Mouse (Mus musculus): ENCODE data around the gene Tinf2. TPM values are rescaled to one million over a fixed set of nuclear protein-coding genes. Genes with fewer than 3 reads are reported as not detected.

Gene Tinf2
- polyA plus RNA-seq, 1 experiment, result 50.9 TPM

GRCm38 (mm10) chr14:55724411-55724871 is 42.8 kb upstream of the Tinf2 start:
- no peaks in the 10 kb centered on the region for H3K27me3 ChIP-seq (ENCODE audit: control insufficient read depth, insufficient read depth, low read length, poor library complexity, severe bottlenecking)
- no peaks in the 10 kb centered on the region for H3K4me1 ChIP-seq (ENCODE audit: control insufficient read depth, insufficient read depth, low read length)
- H3K36me3 ChIP-seq (ENCODE audit: control insufficient read depth, insufficient read depth, low read length, poor library complexity, severe bottlenecking), result no peaks in the 10 kb centered on the region; the same call in 1 of the 2 replicates
- H3K27ac ChIP-seq (ENCODE audit: insufficient read depth, low read length), result peak overlapping the region; percentile 20; the same call in 1 of the 2 replicates
- no peaks in the 10 kb centered on the region for H3K9me3 ChIP-seq (replicated peaks; ENCODE audit: control insufficient read depth, insufficient read depth, low read length, poor library complexity, severe bottlenecking)
- H3K4me3 ChIP-seq (ENCODE audit: low read depth, low read length), result no peak overlapping the region
- 0 out of 2 replicates have a peak overlapping the region, but pooled peaks have one; percentile 18 for H3K9ac ChIP-seq (ENCODE audit: low read depth, poor library complexity, severe bottlenecking)
- TF ChIP-seq EP300 (IDR thresholded peaks at IDR 0.05; ENCODE audit: insufficient read depth, low read depth, low read length), result no peak
- TF ChIP-seq CTCF (IDR thresholded peaks at IDR 0.05; ENCODE audit: low read depth, low read length), result no peak
- no peak for TF ChIP-seq POLR2A (IDR thresholded peaks at IDR 0.05; ENCODE audit: insufficient read depth, low read length)

GRCm38 (mm10) chr14:55723433-55723832 is 41.8 kb upstream of the Tinf2 start:
- H3K27me3 ChIP-seq (ENCODE audit: control insufficient read depth, insufficient read depth, low read length, poor library complexity, severe bottlenecking), result no peaks in the 10 kb centered on the region
- no peak for TF ChIP-seq CTCF (IDR thresholded peaks at IDR 0.05; ENCODE audit: low read depth, low read length)
- no peak for TF ChIP-seq POLR2A (IDR thresholded peaks at IDR 0.05; ENCODE audit: insufficient read depth, low read length)
- no peak for TF ChIP-seq EP300 (IDR thresholded peaks at IDR 0.05; ENCODE audit: insufficient read depth, low read depth, low read length)
- no peaks in the 10 kb centered on the region for H3K9me3 ChIP-seq (replicated peaks; ENCODE audit: control insufficient read depth, insufficient read depth, low read length, poor library complexity, severe bottlenecking)
- H3K9ac ChIP-seq (ENCODE audit: low read depth, poor library complexity, severe bottlenecking), result no peak overlapping the region
- no peaks in the 10 kb centered on the region for H3K4me1 ChIP-seq (ENCODE audit: control insufficient read depth, insufficient read depth, low read length)
- no peak overlapping the region for H3K27ac ChIP-seq (ENCODE audit: insufficient read depth, low read length)
- peaks cover 4% of the 10 kb centered on the region for H3K36me3 ChIP-seq (ENCODE audit: control insufficient read depth, insufficient read depth, low read length, poor library complexity, severe bottlenecking)
- no peak overlapping the region for H3K4me3 ChIP-seq (ENCODE audit: low read depth, low read length)

DNA sequence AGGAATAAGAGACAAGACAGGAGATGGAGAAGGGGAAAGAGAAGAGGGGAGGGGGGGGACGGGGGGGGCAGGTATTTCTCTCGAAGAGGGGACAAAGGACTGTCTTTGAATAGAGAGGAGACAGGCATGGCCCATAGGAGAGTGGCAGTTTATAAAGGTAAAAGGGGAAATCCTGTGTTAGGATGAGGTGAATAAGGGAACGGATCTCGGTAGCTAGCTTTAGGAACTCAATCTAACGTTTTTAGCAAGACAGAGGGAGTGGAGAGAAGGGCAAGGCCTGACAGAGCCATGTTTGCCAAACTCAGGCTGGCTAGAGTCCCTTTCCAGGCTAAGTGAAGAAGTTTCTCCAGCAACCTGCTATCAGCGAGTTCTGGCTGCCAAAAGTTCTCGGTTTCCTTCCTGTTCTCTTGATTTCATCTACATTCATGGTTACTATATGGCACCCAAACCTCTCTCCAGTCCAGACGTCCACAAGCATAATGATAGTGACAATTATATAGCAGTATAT is 40.9 kb upstream of the Tinf2 start:
- peak overlapping the region; percentile 46; the same call in 1 of the 2 replicates for H3K27ac ChIP-seq (ENCODE audit: insufficient read depth, low read length)
- no peaks in the 10 kb centered on the region for H3K9me3 ChIP-seq (replicated peaks; ENCODE audit: control insufficient read depth, insufficient read depth, low read length, poor library complexity, severe bottlenecking)
- TF ChIP-seq CTCF (IDR thresholded peaks at IDR 0.05; ENCODE audit: low read depth, low read length) (no peak), POLR2A (IDR thresholded peaks at IDR 0.05; ENCODE audit: insufficient read depth, low read length) (no peak), EP300 (IDR thresholded peaks at IDR 0.05; ENCODE audit: insufficient read depth, low read depth, low read length) (no peak)
- peaks cover 12% of the 10 kb centered on the region for H3K36me3 ChIP-seq (ENCODE audit: control insufficient read depth, insufficient read depth, low read length, poor library complexity, severe bottlenecking)
- H3K4me1 ChIP-seq (ENCODE audit: control insufficient read depth, insufficient read depth, low read length), result no peaks in the 10 kb centered on the region
- H3K9ac ChIP-seq (ENCODE audit: low read depth, poor library complexity, severe bottlenecking), result peak overlapping the region; percentile 54
- peak overlapping the region; percentile 25; the same call in 1 of the 2 replicates for H3K4me3 ChIP-seq (ENCODE audit: low read depth, low read length)
- H3K27me3 ChIP-seq (ENCODE audit: control insufficient read depth, insufficient read depth, low read length, poor library complexity, severe bottlenecking), result no peaks in the 10 kb centered on the region

DNA sequence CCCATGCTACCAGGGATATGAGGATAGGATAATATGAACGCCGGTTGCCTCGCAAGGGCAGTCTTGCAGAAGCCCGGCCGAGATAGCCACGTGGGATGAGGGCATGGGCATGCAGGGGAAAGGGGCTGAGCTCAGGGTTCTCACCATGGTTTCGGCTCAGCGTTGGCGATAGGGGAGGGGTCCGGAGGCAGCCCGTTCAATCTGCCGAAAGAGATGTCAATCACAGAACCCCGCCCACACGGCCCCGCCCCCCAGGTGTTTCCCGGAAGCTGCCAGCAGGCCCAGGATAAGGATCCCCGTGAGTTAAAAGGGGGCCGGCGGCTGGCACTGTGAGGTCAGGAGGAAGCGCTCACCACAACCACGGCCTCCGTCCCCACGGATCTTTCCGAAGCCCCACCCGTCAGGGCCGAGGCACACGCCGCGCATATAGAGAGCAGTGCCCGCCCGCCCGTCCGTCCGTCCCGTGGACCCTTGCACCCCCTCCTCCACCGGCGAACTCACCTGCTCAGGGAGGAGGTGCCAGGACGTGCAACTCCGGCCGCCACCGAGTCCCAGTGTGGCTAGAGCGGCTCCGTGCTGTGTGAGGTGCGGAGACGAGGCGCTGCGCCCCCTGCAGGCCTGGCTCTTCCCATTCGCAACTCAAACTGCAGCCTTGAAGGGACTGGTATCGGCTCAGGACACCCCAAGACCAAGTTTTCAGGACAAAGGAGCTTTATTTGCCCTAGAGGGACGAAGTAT is 40.2 kb upstream of the Tinf2 start, which contains the start of gene Rabggta:
Rabggta (minus strand) TSS at position 564 of the 738 bp plus-strand sequence.
- peak; percentile 78 for TF ChIP-seq EP300 (IDR thresholded peaks at IDR 0.05; ENCODE audit: insufficient read depth, low read depth, low read length)
- peak; percentile 91 for TF ChIP-seq CTCF (IDR thresholded peaks at IDR 0.05; ENCODE audit: low read depth, low read length)
- peak; percentile 27 for TF ChIP-seq POLR2A (IDR thresholded peaks at IDR 0.05; ENCODE audit: insufficient read depth, low read length)
- peaks cover 17% of the 10 kb centered on the region for H3K36me3 ChIP-seq (ENCODE audit: control insufficient read depth, insufficient read depth, low read length, poor library complexity, severe bottlenecking)
- no peaks in the 10 kb centered on the region for H3K9me3 ChIP-seq (replicated peaks; ENCODE audit: control insufficient read depth, insufficient read depth, low read length, poor library complexity, severe bottlenecking)
- H3K4me3 ChIP-seq (ENCODE audit: low read depth, low read length), result peak within 1 kb of the TSS; percentile 83
- H3K27me3 ChIP-seq (ENCODE audit: control insufficient read depth, insufficient read depth, low read length, poor library complexity, severe bottlenecking), result no peaks in the 10 kb centered on the region
- H3K27ac ChIP-seq (ENCODE audit: insufficient read depth, low read length), result peak within 1 kb of the TSS; percentile 46; the same call in 1 of the 2 replicates
- H3K4me1 ChIP-seq (ENCODE audit: control insufficient read depth, insufficient read depth, low read length), result no peaks in the 10 kb centered on the region
- H3K9ac ChIP-seq (ENCODE audit: low read depth, poor library complexity, severe bottlenecking), result peak within 1 kb of the TSS; percentile 54

- Histone ChIP-seq H3K9ac (ENCODE audit: low read depth, poor library complexity, severe bottlenecking) (peak overlapping the region; percentile 40), H3K4me1 (ENCODE audit: control insufficient read depth, insufficient read depth, low read length) (no peaks in the 10 kb centered on the region), H3K36me3 (ENCODE audit: control insufficient read depth, insufficient read depth, low read length, poor library complexity, severe bottlenecking) (peaks cover 22% of the 10 kb centered on the region), H3K27ac (ENCODE audit: insufficient read depth, low read length) (no peak overlapping the region), H3K4me3 (ENCODE audit: low read depth, low read length) (peak overlapping the region; percentile 10; the same call in 1 of the 2 replicates), H3K9me3 (replicated peaks; ENCODE audit: control insufficient read depth, insufficient read depth, low read length, poor library complexity, severe bottlenecking) (no peaks in the 10 kb centered on the region), H3K27me3 (ENCODE audit: control insufficient read depth, insufficient read depth, low read length, poor library complexity, severe bottlenecking) (no peaks in the 10 kb centered on the region)
- TF ChIP-seq POLR2A (IDR thresholded peaks at IDR 0.05; ENCODE audit: insufficient read depth, low read length) (no peak), EP300 (IDR thresholded peaks at IDR 0.05; ENCODE audit: insufficient read depth, low read depth, low read length) (no peak), CTCF (IDR thresholded peaks at IDR 0.05; ENCODE audit: low read depth, low read length) (no peak)
Observed at GRCm38 (mm10) chr14:55721076-55721475, 39.5 kb upstream of the Tinf2 start.

DNA sequence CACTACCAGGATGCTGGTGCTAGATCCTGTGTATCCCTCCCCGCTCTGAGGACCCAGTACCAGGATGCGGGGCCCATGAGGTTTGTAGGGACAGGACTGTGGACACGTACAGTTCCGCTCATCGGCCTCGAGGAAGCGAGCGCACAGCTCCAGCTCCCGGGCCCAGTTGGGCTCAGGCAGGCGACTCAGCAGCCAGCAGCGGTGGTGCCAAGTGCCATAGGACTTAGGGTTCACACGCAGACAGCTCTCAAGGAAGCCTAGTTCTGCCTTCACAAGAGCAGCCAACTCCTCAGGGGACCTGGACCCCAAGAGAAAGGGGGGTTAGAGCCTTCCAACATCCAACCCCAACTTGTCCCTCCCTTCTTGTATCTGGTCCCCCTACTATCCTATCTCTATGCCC is 39.0 kb upstream of the Tinf2 start:
- TF ChIP-seq POLR2A (IDR thresholded peaks at IDR 0.05; ENCODE audit: insufficient read depth, low read length), result no peak
- no peak for TF ChIP-seq EP300 (IDR thresholded peaks at IDR 0.05; ENCODE audit: insufficient read depth, low read depth, low read length)
- no peak for TF ChIP-seq CTCF (IDR thresholded peaks at IDR 0.05; ENCODE audit: low read depth, low read length)
- peaks cover 22% of the 10 kb centered on the region for H3K36me3 ChIP-seq (ENCODE audit: control insufficient read depth, insufficient read depth, low read length, poor library complexity, severe bottlenecking)
- peak overlapping the region; percentile 35 for H3K4me3 ChIP-seq (ENCODE audit: low read depth, low read length)
- no peaks in the 10 kb centered on the region for H3K4me1 ChIP-seq (ENCODE audit: control insufficient read depth, insufficient read depth, low read length)
- H3K9ac ChIP-seq (ENCODE audit: low read depth, poor library complexity, severe bottlenecking), result peak overlapping the region; percentile 40
- H3K27ac ChIP-seq (ENCODE audit: insufficient read depth, low read length), result no peak overlapping the region
- H3K9me3 ChIP-seq (replicated peaks; ENCODE audit: control insufficient read depth, insufficient read depth, low read length, poor library complexity, severe bottlenecking), result no peaks in the 10 kb centered on the region
- H3K27me3 ChIP-seq (ENCODE audit: control insufficient read depth, insufficient read depth, low read length, poor library complexity, severe bottlenecking), result no peaks in the 10 kb centered on the region
